Mouse (Mus musculus) lung, postnatal 4 days (tissue): ENCODE data around the gene Zmym5.
"Not testable (repeated sequence)": the region's sequence is repeated elsewhere in the genome, so short reads cannot be mapped to it uniquely, and the experiment has no call there.

Experiments used
- DNase-seq, 2 experiments: peaks; one replicate each; pipeline ENCODE4 v3.0.0; 2021

The Zmym5 gene

GRCm38 (mm10) chr14:56811701-56812339 lies at the start of gene Zmym5:
TSS of gene Zmym5 (minus strand) at chr14:56811716.
- peak; percentile 94 to 98 for DNase-seq

- peak; percentile 10 to 60 for DNase-seq
These were observed 38.2 kb upstream of the Zmym5 start for GRCm38 (mm10) chr14:56849681-56850080.

DNA sequence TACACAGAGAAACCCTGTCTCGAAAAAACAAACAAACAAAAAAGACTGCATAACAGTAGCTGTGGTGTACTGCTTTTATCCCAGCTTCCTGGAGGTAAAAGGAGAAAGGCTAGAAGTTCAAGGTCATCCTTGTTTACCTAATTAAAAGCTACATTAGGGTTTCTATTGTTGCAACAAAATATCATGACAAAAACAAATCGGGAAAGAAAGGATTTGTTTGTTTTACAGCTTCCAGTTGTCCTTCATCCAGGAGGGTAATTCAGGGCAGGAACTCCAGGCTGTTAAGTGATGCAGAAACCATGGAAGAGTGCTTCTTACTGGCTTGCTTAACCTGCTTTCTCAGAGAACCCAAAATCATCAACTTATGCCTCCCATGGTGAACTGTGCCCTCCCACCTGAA lies 36.8 kb upstream of the Zmym5 start:
- no peak for DNase-seq

DNA sequence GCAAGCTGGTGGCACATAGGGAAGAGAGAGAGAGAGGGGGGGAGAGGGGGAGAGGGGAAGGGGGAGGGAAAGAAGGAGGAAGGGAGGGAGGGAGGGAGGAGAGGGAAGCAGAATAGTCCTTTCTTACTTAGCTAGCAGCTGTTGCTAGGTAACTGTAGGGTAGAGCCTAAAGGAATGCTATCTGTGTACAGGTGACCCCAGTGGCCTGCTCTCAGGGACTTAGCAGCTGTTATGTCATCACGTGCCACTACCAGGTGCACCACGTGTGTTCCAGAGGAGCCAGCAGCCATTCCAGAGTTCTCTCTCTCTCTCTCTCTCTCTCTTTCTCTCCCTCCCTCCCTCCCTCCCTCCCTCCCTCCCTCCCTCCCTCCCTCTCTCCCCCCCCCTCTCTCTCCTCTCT lies 33.0 kb upstream of the Zmym5 start:
- no peak for DNase-seq

- DNase-seq: no peak
These were observed 32.5 kb upstream of the Zmym5 start for GRCm38 (mm10) chr14:56844033-56844432.

DNA sequence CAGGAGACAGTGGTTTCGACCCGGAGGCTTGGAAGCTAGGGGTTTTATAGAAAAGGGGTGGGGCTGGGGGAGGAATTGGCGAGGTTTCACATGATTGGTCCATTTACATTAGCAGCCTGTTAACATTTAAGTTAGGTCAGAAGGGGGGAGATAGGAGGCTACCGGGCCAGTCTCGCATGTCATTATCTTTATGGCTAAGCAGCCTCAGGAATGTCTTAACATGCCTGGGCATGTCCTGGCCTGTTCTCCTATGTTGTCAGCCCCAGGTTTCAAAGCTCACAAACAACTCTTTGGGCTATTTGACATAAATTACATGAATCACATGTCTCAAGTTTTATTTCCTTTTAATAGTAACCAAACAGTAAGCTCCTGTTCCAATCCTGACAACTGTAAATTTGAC lies 23.1 kb upstream of the Zmym5 start:
- not testable (repeated sequence) for DNase-seq

DNA sequence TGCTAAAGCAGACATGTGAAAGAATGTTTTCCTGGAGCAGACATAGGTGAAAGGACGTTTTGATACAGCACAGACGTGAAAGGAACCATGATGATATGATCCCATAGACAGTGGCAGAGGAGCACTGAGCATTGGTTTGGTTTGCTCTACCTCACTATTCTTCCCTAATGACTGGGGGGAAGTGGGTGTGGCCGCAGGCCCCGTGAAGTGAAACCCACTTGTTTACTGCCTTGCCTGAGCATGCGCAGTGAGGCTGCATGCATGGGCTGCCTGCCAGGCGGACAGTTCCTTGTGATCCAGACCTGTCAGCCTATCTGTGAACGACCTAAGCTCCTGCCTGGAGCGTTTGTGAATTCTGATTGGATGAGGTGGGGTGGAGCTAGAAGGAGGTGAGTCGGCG lies 21.7 kb upstream of the Zmym5 start:
- peak; percentile 61 to 77 for DNase-seq

- DNase-seq: peak in 1 of 2 experiments; percentile 9
These were observed 21.1 kb upstream of the Zmym5 start for GRCm38 (mm10) chr14:56832563-56833113.

DNA sequence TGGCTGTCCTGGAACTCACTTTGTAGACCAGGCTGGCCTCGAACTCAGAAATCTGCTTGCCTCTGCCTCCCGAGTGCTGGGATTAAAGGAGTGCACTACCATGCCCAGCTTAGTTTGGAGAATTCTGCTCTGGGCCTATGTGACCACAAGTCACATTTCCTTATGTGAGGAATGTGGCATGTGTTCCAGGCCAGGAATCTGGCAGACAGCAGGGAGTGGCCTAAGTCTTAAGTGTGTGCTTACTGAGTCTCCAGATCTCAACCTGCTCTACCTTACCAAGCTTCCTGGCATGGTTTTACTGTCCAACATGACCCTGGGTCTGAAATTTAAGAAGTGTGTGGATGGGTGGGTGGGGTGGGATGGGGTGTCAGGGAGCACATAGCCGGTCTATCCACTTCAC lies 20.6 kb upstream of the Zmym5 start:
- DNase-seq: peak in 1 of 2 experiments; percentile 23

DNA sequence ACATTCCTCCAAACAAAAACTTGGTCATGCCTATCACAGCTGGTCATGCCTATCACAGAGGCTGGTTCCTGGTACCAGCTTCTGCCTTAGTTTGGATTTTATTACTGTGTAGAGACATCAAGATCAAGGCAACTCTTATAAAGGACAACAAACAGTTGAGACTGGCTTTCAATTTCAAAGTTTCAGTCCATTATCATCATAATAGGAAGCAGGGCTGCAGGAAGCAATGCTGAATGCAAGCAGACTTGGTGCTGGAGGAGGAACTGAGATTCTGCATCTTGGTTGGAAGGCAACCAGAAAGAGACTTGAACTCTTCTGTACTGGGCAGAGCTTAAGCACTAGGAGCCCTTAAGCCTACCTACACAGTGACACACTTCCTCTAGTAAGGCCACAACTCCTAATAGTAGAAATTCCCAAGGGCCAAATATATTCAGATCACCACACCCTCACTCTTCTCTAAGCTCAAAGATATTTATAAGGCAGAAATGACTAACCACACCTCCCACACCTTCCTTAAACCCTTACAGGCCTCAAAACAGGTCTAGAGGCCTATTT lies 19.1 kb upstream of the Zmym5 start:
- no peak for DNase-seq

GRCm38 (mm10) chr14:56824562-56824961 lies 13.0 kb upstream of the Zmym5 start:
- no peak for DNase-seq

- DNase-seq: no peak
These were observed 6.1 kb upstream of the Zmym5 start for GRCm38 (mm10) chr14:56817616-56818015.

DNA sequence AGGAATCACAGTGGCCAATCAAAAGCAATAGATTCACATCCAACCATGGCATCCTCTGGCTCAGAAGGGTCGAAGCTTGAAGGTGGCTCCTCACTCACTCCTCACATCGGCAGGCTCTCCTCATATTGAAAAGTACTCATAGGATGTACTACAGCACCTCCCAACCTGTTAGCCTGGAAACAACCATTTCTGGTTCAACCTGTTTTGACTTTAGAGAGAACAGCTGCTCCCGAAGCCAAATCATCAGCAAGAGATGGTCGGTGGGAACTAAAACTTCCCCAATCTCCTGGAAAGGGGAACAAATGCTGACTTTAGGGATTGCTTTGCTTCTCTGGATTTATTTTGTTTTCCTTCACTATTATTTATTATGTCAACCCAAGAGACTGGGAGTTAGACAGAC lies 5.6 kb upstream of the Zmym5 start:
- no peak for DNase-seq

GRCm38 (mm10) chr14:56816541-56816940 lies 5.0 kb upstream of the Zmym5 start:
- DNase-seq: no peak

DNA sequence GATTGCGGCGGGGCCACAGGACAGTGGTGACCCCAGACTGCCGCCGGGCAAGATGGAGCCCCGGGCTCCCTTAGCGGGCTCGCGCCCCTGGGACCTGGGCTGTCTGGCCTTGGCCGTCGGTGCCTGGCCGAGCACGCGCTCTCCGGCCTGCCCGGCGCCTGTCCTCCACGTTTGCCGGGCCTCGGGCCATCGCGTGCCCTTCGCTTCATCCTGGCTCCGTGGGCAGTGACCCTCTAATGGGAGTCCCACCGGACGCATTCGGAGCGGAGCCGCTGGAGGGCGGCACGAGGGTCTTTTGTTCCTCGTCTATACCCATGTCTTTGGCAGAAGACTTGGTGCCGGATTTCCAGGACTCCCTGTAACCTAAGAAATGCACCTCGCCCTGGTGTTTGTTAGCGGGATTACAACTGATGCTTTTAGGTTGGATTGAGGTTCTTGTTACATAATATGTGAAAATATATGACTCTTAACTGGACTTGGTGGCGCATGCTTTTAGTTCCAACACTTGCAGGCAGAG lies 1.1 kb upstream of the Zmym5 start:
- peak; percentile 84 to 86 for DNase-seq

DNA sequence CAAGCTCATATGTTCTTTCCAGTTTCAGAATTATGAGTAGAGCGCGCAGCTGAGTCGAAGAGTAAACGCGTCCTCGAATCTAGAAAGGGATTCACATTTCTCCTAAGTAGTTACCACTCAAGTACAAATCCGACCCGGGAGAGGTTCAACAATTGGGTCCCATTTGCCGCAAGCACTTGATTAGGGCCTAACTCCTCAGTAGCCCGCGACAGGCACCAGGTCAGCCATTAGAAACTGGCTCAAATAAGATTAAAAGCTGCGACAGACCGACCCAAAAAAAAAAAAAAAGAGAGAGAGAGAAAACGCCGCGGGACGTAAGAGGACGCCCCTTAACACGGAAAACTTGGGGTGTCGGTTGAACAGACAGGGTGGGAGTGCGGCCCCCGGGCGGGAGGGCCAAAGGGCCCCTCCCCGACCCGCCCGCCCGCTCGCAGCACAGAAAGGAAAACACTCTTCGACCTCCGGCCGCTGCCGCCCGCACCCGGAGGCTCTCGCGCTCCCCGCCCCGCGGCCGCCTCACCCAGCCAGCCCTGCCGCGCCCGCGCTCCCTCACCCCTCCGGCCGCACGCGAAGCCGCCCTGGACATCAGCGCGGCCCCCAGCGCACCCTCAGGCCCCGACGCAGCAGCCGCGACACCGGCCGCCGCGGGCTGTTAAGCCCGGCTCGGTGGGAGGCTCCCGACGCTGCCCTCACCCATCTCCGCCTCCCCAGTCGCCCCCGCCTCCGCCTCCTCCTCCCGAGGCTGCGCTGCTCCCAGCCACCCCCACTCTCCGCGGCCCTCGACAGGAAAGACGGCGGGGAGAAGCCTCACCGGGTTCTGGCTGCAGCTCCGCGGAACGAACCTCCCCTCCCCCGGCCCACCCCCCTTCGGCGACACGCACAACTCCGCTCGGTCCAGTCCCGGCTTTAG lies 480 bp downstream of the Zmym5 start:
- DNase-seq: peak; percentile 59 to 74

DNA sequence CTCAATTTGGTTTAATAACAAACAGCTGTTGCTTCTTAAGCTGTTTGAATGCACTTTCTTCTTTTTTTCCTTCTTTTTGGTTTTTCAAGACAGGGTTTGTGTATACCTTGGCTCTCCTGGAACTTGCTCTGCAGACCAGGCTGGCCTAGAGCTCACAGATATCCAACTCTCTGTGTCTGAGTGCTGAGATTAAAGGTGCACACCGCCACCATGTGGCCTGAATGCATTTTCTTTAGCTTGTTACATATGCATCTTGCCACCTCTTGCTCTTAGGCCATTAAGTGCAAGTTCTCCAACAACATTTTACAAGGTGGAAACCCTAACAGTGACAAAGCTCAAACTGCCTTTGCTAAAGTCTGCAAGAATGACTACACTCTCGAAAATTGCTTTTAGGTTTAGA lies 18.3 kb downstream of the Zmym5 start:
- peak; percentile 43 to 57 for DNase-seq

GRCm38 (mm10) chr14:56784575-56784974 lies 26.9 kb downstream of the Zmym5 start:
- DNase-seq: no peak

GRCm38 (mm10) chr14:56778933-56779300 lies 32.6 kb downstream of the Zmym5 start:
- no peak for DNase-seq

DNA sequence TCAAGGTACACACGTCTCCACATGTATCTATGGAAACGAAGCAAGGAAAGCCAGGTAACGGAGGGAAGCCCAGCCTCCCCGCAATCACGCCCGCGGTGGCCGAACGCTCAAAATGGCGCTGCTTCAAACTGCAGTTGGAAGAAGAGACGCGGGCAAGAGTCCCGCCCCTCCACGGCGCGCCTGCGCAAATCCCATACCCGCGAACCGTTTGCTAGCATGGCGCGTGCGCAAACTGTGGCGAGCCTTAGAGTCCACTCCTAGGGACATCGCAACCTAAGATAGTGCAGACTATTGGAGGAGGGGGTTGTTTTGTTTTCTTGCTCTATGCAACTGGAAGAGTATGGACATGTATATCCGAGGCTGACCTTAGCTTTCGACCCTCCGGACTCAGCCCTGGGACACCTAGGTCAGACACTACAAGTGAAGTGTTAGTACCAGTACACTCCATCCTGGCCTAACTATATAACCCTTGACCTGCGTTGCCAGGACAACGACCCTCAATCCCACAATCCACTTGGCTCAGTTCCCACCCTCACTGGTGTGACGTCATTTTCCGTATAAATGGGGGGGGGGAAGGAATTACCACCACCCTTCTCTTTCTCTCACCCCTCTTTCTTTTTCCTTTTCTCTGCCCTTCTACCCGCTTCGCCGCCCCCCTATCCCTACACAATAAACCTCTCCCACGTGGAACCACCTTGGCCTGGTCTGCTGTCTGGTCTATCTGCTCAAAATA lies 33.1 kb downstream of the Zmym5 start, which contains the start of gene Pspc1:
Pspc1 (minus strand) TSS at position 117 of the 733 bp plus-strand sequence.
- peak; percentile 97 to 98 for DNase-seq

- peak; percentile 77 to 79 for DNase-seq
These were observed 34.0 kb downstream of the Zmym5 start for GRCm38 (mm10) chr14:56777360-56778136.
